Mouse (Mus musculus): Measurements from ENCODE around the gene Nmi. TPM values are rescaled to one million over a fixed set of nuclear protein-coding genes. Genes with fewer than 3 reads are reported as not detected.

Gene Nmi
- polyA plus RNA-seq, 1 experiment from 2014 or later: 3.7 TPM

- Histone ChIP-seq H3K4me3 (no peak overlapping the region), H3K4me1 (no peaks in the 10 kb centered on the region), H3K9me3 (no peaks in the 10 kb centered on the region), H3K4me2 (no peak overlapping the region), H3K9ac (no peak overlapping the region), H3K27me3 (replicated peaks) (no peaks in the 10 kb centered on the region), H3K27ac (no peak overlapping the region), H3K36me3 (replicated peaks) (no peaks in the 10 kb centered on the region)
- WGBS: 83% methylated on average over 8 of the region's 8 CpGs
- no peak for ATAC-seq (replicated peaks)
These were observed 67.7 kb downstream of the Nmi start for GRCm38 (mm10) chr2:51905637-51906036.

Other genes starting within 250 kb of the Nmi start
- gene Rbm43, start 38.3 kb downstream of the Nmi start, polyA plus RNA-seq (2015; fragmentation: Nextera tagmentation; extraction: Ambion mirVana): 5.1 and 6.1 TPM in 2 replicates
- 3.2 and 3.7 TPM in 2 replicates for gene Tnfaip6, start 64.5 kb upstream of the Nmi start, polyA plus RNA-seq (2015; fragmentation: Nextera tagmentation; extraction: Ambion mirVana)
- gene Rif1, start 99.3 kb upstream of the Nmi start, polyA plus RNA-seq (2015; fragmentation: Nextera tagmentation; extraction: Ambion mirVana): 21.6 and 23.8 TPM in 2 replicates

Measured in midbrain, embryonic 15.5 days (tissue).